Mouse (Mus musculus) kidney, embryonic 15.5 days (tissue): Measurements from ENCODE around the gene Gm42791. TPM values are rescaled to one million over a fixed set of nuclear protein-coding genes. Genes with fewer than 3 reads are reported as not detected.

Experiments used
- ATAC-seq: fragments of 200-750 bp; cut with Nextera tagmentation; replicated peaks from 2 replicates; pipeline ENCODE4 v1.8.0; 2017; ENCODE audit warnings: moderate TSS enrichment; ENCODE audit not compliant: low FRiP score
- H3K27ac ChIP-seq: fragments of 300-500 bp; sonication (generic); 2 replicates; pipeline ENCODE4 v1.5.1; 2015; ENCODE audit warnings: mild to moderate bottlenecking, inconsistent platforms
- H3K27me3 ChIP-seq: fragments of 300-500 bp; sonication (generic); 2 replicates; pipeline ENCODE4 v1.6.1; 2015; ENCODE audit warnings: inconsistent platforms
- H3K36me3 ChIP-seq: fragments of 300-500 bp; sonication (generic); 2 replicates; pipeline ENCODE4 v1.6.1; 2015; ENCODE audit warnings: inconsistent platforms
- H3K4me1 ChIP-seq: fragments of 300-500 bp; sonication (generic); 2 replicates; pipeline ENCODE4 v1.6.1; 2015; ENCODE audit warnings: inconsistent platforms
- H3K4me2 ChIP-seq: fragments of 300-500 bp; sonication (generic); 2 replicates; pipeline ENCODE4 v1.6.1; 2015; ENCODE audit warnings: moderate library complexity, mild to moderate bottlenecking, inconsistent platforms
- H3K4me3 ChIP-seq: fragments of 300-500 bp; sonication (generic); replicated peaks from 2 replicates; pipeline ENCODE4 v1.5.1; 2015; ENCODE audit warnings: mild to moderate bottlenecking, inconsistent platforms
- H3K9ac ChIP-seq: fragments of 300-500 bp; sonication (generic); 2 replicates; pipeline ENCODE4 v1.6.1; 2015; ENCODE audit warnings: mild to moderate bottlenecking, inconsistent platforms
- H3K9me3 ChIP-seq: fragments of 300-500 bp; sonication (generic); replicated peaks from 2 replicates; pipeline ENCODE4 v1.6.1; 2016; ENCODE audit warnings: inconsistent platforms
- WGBS: fragments of 180-500 bp; shearing (Covaris S2); methylation state at CpG from one replicate; pipeline ENCODE4 v1.1.7; 2015; ENCODE audit warnings: mixed read lengths; 5-methylcytosine and 5-hydroxymethylcytosine counted together
- polyA plus RNA-seq: library from polyadenylated mRNA; unstranded; fragments of >200 nt; fragmentation: Nextera tagmentation; extraction: Ambion mirVana; gene quantifications from 2 replicates; pipeline ENCODE4 v1.2.1, GENCODE M21; 2015

The Gm42791 gene
- polyA plus RNA-seq, 1 experiment from 2014 or later: not detected

- Histone ChIP-seq H3K9me3 (no peaks in the 10 kb centered on the region), H3K4me3 (peak overlapping the region; percentile 32), H3K27me3 (no peaks in the 10 kb centered on the region), H3K9ac (peak overlapping the region; percentile 31), H3K4me2 (peak overlapping the region; percentile 63), H3K4me1 (peaks cover 52% of the 10 kb centered on the region), H3K36me3 (no peaks in the 10 kb centered on the region), H3K27ac (peak overlapping the region; percentile 81)
- WGBS: 7% methylated on average over 26 of the region's 26 CpGs
- peak; percentile 80 for ATAC-seq
Measured at GRCm38 (mm10) chr5:149006362-149007294, 11.7 kb upstream of the Gm42791 start.

DNA sequence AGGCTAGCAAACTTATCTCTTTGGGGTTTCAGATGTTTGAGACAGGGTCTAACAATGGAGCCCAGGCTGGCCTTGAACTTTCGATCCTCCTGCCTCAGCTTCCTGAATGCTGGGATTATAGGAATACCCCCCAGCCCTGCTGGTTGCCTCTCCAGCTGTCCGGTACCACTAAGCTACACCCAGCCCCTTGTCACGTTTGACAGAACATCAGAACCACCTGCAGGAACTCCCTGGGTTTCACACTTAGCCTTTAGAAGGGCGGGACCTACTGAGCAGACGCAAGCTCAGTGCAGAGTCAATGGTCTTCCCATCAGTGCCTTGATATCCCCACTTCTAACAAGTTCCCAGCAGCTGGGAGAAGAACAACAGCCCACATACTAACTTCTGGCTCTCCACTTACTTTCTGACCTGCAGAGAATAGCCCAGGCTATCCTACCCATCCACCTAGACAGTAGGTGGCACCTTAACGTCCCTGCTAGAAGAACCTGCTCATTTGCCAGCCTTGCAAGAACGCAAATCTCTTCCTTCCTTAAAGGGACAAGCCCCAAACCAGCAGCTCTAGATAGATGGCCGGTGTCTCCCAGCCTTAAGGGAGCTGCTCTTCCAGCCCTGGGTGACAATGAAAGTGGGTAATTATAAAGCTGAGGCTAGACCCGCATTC is 10.9 kb upstream of the Gm42791 start:
- H3K9me3 ChIP-seq: no peaks in the 10 kb centered on the region
- H3K4me3 ChIP-seq: peak overlapping the region; percentile 32
- no peak for ATAC-seq
- H3K4me2 ChIP-seq: peak overlapping the region; percentile 63
- peak overlapping the region; percentile 31 for H3K9ac ChIP-seq
- peak overlapping the region; percentile 81 for H3K27ac ChIP-seq
- H3K27me3 ChIP-seq: no peaks in the 10 kb centered on the region
- H3K36me3 ChIP-seq: no peaks in the 10 kb centered on the region
- WGBS: 52% methylated on average over 9 of the region's 9 CpGs
- peaks cover 56% of the 10 kb centered on the region for H3K4me1 ChIP-seq

DNA sequence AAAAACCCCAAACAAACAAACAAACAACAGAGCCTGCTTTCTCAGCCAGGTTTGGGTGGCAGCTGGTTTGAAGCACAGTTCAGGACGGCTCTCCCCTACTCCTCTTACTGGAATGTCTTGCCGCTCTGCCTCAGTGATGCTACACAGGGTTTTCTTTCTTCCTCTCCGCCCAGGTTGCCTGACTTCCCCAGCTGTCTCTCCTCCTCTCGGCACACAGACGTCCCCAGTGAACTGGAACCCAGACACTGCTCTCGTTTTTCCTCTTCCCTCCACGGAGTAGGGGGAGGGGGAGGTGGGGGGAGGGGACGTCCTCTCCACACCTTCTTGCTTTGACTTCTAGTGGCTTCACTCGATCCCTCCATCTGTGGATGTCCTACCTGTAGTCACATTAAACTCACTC is 10.1 kb upstream of the Gm42791 start:
- Histone ChIP-seq H3K27me3 (no peaks in the 10 kb centered on the region), H3K9me3 (no peaks in the 10 kb centered on the region), H3K36me3 (no peaks in the 10 kb centered on the region), H3K4me2 (no peak overlapping the region), H3K4me1 (peaks cover 56% of the 10 kb centered on the region), H3K9ac (no peak overlapping the region), H3K27ac (peak overlapping the region; percentile 81; the same call in 1 of the 2 replicates), H3K4me3 (no peak overlapping the region)
- WGBS: 13% methylated on average over 9 of the region's 9 CpGs
- peak; percentile 77 for ATAC-seq

GRCm38 (mm10) chr5:149003137-149003536 is 8.2 kb upstream of the Gm42791 start:
- Histone ChIP-seq H3K4me2 (no peak overlapping the region), H3K9me3 (no peaks in the 10 kb centered on the region), H3K36me3 (no peaks in the 10 kb centered on the region), H3K4me1 (peaks cover 66% of the 10 kb centered on the region), H3K4me3 (no peak overlapping the region), H3K9ac (no peak overlapping the region), H3K27me3 (no peaks in the 10 kb centered on the region), H3K27ac (peak overlapping the region; percentile 90; the same call in 1 of the 2 replicates)
- WGBS: 41% methylated on average over 2 of the region's 2 CpGs
- ATAC-seq: no peak

- Histone ChIP-seq H3K9me3 (no peaks in the 10 kb centered on the region), H3K27me3 (no peaks in the 10 kb centered on the region), H3K36me3 (no peaks in the 10 kb centered on the region), H3K27ac (peak overlapping the region; percentile 90), H3K4me1 (peaks cover 62% of the 10 kb centered on the region), H3K4me2 (peak overlapping the region; percentile 5), H3K9ac (no peak overlapping the region), H3K4me3 (no peak overlapping the region)
- no peak for ATAC-seq
- 62% methylated on average over 6 of the region's 6 CpGs for WGBS
Measured at GRCm38 (mm10) chr5:149002803-149003115, 7.8 kb upstream of the Gm42791 start.

- ATAC-seq: no peak
- WGBS: 30% methylated on average over 20 of the region's 20 CpGs
Measured at GRCm38 (mm10) chr5:149002034-149002802, 7.3 kb upstream of the Gm42791 start.

DNA sequence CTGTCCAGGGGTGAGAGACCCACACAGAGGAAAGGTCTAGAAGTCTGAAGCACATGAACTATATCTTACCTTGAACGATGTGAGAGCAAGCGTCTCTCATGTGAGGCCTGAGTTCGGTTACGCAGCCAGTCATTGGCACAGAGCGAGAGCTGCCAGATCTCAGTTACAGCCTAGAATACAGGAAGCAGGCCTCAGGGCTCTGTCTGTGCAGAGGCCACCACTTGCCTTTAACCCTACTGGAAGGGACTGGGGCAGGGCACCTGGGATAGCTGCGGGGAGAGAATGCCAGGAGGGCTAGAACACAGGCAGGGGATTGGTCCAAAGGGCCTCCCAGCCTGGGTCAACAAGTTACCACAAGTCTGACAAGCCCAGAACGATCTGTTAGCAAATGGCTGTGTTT is 4.9 kb upstream of the Gm42791 start:
- H3K27ac ChIP-seq: no peak overlapping the region
- no peak for ATAC-seq
- H3K36me3 ChIP-seq: no peaks in the 10 kb centered on the region
- no peak overlapping the region for H3K4me3 ChIP-seq
- no peak overlapping the region for H3K9ac ChIP-seq
- H3K4me1 ChIP-seq: peaks cover 56% of the 10 kb centered on the region
- H3K4me2 ChIP-seq: no peak overlapping the region
- no peaks in the 10 kb centered on the region for H3K27me3 ChIP-seq
- H3K9me3 ChIP-seq: no peaks in the 10 kb centered on the region
- WGBS: 90% methylated on average over 7 of the region's 7 CpGs

More at GRCm38 (mm10) chr5:149002034-149002802, 7.3 kb upstream of the Gm42791 start:
- Histone ChIP-seq H3K4me3 (no peak overlapping the region), H3K9ac (no peak overlapping the region), H3K27me3 (no peaks in the 10 kb centered on the region), H3K4me2 (peak overlapping the region; percentile 5), H3K4me1 (peaks cover 58% of the 10 kb centered on the region), H3K9me3 (no peaks in the 10 kb centered on the region), H3K36me3 (no peaks in the 10 kb centered on the region), H3K27ac (peak overlapping the region; percentile 90)

- no peak overlapping the region for H3K4me2 ChIP-seq
- H3K36me3 ChIP-seq: no peaks in the 10 kb centered on the region
- H3K9ac ChIP-seq: no peak overlapping the region
- 0 out of 2 replicates have a peak overlapping the region, but pooled peaks have one; percentile 45 for H3K27ac ChIP-seq
- no peak for ATAC-seq
- H3K4me3 ChIP-seq: no peak overlapping the region
- peaks cover 62% of the 10 kb centered on the region for H3K4me1 ChIP-seq
- WGBS: 62% methylated on average over 14 of the region's 14 CpGs
- no peaks in the 10 kb centered on the region for H3K9me3 ChIP-seq
- H3K27me3 ChIP-seq: no peaks in the 10 kb centered on the region
Measured at GRCm38 (mm10) chr5:148998512-148998911, 3.6 kb upstream of the Gm42791 start.

DNA sequence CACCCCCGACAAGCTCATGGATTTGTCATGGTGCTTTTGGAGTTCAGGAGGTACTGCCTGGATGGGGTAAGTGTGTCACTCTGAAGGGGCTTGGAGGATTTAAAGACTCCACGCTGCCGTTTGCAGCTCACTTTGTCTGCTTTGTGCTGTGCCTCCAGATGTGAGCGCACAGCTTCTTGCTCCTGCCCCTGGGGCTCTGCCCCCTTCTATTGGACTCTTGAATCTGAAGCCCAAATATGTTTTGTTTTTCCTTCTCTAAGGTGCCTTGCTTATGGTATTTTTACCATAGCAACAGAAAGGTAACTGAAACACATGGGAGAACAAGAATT is 1.7 kb upstream of the Gm42791 start:
- H3K27me3 ChIP-seq: no peaks in the 10 kb centered on the region
- H3K36me3 ChIP-seq: no peaks in the 10 kb centered on the region
- H3K9ac ChIP-seq: no peak overlapping the region
- no peak overlapping the region for H3K4me2 ChIP-seq
- peaks cover 47% of the 10 kb centered on the region for H3K4me1 ChIP-seq
- ATAC-seq: no peak
- 0 out of 2 replicates have a peak overlapping the region, but pooled peaks have one; percentile 13 for H3K27ac ChIP-seq
- H3K9me3 ChIP-seq: no peaks in the 10 kb centered on the region
- WGBS: 66% methylated on average over 4 of the region's 4 CpGs
- H3K4me3 ChIP-seq: no peak overlapping the region

DNA sequence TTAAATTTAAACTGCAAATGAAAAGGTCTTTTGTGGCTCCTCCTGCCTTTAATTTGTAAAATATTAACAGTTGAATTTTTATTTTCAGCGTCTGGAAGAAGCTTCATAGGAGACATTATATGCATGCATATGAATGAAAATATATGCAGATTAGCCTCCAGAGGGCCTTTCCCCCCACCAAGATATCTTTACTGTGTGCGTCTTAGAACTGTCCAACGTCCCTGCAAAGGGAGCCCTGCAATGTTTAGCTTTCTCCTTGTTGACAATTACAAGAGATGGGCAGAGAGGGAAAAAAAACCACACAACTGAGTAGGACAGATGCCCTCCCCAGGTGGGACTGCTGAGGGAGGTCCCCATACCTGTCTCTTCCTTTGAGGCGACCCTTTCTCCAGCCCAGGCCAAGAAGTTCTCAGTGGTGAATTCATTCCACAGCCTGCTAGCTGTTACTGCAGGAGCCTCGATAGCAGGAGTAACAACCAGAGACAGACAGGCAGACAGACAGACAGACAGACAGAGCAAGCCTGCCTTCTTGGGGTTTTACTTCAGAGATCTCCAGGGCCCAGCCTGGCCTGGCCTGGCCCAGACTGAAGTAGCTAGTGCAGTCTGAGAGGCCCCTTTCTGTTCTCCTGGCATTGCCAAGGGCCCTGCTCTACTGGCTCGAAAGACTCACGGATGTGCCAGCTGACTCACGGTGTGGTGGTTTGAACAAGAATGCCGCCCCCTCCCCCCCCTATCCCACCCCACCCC is 1.2 kb upstream of the Gm42791 start:
- H3K27ac ChIP-seq: peak overlapping the region; percentile 98
- H3K9ac ChIP-seq: no peak overlapping the region
- no peak for ATAC-seq

GRCm38 (mm10) chr5:148994311-148994705 is 639 bp downstream of the Gm42791 start:
- 39% methylated on average over 7 of the region's 7 CpGs for WGBS
- Histone ChIP-seq H3K36me3 (no peaks in the 10 kb centered on the region), H3K4me2 (peak overlapping the region; percentile 80), H3K27me3 (no peaks in the 10 kb centered on the region), H3K4me3 (peak overlapping the region; percentile 56), H3K9me3 (no peaks in the 10 kb centered on the region), H3K27ac (peak overlapping the region; percentile 98), H3K9ac (peak overlapping the region; percentile 69), H3K4me1 (peaks cover 59% of the 10 kb centered on the region)
- no peak for ATAC-seq

More for the DNA sequence above, 1.2 kb upstream of the Gm42791 start:
- H3K4me1 ChIP-seq: peaks cover 48% of the 10 kb centered on the region
- no peaks in the 10 kb centered on the region for H3K36me3 ChIP-seq
- no peaks in the 10 kb centered on the region for H3K27me3 ChIP-seq
- WGBS: 60% methylated on average over 9 of the region's 9 CpGs
- no peaks in the 10 kb centered on the region for H3K9me3 ChIP-seq
- H3K4me2 ChIP-seq: no peak overlapping the region
- H3K4me3 ChIP-seq: no peak overlapping the region
